Mouse (Mus musculus) E14TG2a.4 (cell line): ENCODE results near the gene Tspan3.

Source experiments
- CTCF ChIP-seq: conservative IDR thresholded peaks from 2 replicates; pipeline ENCODE4 v1.5.1; 2014; ENCODE audit warnings: low read length
- POU5F1 ChIP-seq: IDR thresholded peaks from 2 replicates; pipeline ENCODE4 v1.6.1; 2014; ENCODE audit warnings: low read length, borderline replicate concordance

- TF ChIP-seq CTCF, result no peak
- no peak for TF ChIP-seq POU5F1
Observed at GRCm38 (mm10) chr9:56134614-56135013, 30.7 kb downstream of the Tspan3 start.
